Mouse (Mus musculus): ENCODE data around the gene Olfr1423. TPM values are rescaled to one million over a fixed set of nuclear protein-coding genes. Genes with fewer than 3 reads are reported as not detected.
"Not testable (repeated sequence)": the region's sequence is repeated elsewhere in the genome, so short reads cannot be mapped to it uniquely, and the experiment has no call there.

Olfr1423 gene
- total RNA-seq, 4 experiments from 2014 or later: not detected

DNA sequence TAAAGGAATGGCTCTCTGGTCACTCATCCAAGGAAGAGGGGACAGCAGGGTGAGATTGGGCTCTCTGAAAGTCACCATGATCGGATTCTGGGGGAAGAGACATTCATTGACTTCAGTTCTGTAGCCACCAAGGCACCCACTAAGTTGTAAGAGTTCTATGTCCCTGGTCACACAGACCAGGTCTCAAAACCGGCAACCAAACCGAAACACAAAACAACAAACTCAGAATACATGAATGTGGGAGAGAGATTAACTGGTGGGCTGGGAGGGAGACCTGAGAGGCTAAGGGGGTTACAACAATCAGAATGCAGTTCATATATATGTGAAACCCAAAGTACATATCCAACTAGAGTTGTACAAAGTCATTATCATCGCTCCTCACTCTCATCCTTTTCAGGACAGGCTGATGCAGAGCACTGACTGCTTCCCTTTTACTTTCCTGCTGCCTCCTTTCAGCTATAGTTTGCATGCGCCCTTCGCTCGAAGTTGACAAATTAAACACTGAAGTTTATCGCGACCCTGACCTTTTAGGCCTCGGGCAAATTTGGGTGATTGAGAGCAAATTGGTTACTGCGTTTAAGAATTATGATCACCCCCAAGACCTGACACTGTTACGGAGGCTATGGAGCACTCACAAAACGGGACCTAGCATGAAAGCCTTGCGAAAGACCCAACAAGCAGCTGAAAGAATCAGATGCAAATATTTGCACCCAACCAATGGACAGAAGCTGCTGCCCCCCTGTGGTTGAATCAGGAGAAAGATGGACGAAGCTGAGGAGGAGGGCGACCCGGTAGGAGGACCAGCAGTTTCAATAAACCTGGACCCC is 33.8 kb downstream of the Olfr1423 start:
- DNase-seq (ENCODE audit: low spot score): peak; percentile 46

DNA sequence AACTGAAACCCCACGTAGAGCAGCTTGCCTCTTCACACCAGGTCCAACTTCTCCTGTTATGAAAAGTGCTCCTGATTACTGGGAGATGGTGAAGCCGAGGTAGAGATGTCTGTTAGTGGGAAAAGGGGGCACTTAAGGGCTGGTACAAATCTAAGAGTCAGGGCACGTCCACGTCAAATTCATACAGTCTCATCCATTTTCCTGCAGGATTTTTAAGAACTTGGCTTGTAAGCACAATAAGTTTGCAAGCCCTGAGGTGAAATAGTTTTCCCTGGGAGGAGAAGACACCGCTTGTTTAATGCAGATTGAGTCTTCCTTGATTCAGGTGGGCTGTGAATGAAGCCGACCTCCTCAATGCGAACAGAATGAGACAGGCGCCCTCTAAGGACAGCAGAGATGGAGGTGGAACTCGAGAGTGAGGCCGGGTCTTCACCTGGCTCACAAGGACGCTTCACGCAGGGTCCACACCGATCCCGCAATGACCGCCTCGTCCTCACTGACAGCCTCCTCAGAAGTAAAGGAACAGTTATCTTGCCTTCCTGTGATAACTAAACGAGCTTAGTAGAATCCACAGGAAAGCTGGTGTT is 34.7 kb downstream of the Olfr1423 start:
- DNase-seq (ENCODE audit: low spot score): no peak

DNA sequence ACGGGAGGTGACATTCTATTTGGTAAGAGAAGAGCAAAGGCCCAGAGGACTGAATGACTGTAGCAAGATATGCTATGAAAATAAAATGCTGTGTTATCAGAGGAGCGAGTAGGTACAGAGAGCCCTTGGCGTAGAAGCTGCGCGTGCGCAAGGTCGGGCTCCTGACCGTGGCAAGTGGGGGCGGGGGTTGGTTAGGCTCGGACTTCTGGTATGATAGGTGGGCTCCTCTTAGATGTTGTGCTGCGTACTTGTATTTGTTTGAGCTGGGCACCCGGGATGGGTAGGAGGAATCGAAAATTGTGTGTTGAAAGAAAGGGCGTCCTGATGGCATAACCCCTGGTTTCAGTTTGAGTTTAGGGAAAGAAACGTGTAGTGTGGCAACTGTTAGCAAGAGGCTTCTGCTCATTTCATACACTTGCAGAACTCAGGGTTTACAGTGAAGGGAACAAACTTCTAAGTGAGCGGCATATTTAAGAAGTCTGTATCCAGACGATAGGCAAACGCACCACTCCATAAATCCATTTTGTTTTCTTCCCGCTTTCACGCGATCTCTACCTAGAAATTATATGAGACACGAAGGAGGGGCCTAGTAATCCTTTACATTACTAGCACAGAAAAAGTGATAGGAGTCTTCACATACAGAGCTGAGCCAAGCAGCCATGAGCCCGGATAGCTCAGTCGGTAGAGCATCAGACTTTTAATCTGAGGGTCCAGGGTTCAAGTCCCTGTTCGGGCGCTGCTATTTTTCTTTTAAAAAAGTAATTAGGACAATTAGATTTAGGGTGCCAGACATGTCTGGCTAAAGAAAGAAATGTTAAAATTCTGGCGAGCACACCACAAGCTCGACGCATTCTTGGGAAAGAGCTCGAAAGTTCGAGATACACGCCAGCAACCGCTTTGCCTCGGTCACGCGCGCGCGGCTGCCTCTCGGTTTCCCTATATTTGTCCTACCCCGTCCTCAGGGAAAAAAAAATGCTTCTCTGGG is 35.4 kb downstream of the Olfr1423 start:
- peak; percentile 91 for DNase-seq (ENCODE audit: low spot score)

DNA sequence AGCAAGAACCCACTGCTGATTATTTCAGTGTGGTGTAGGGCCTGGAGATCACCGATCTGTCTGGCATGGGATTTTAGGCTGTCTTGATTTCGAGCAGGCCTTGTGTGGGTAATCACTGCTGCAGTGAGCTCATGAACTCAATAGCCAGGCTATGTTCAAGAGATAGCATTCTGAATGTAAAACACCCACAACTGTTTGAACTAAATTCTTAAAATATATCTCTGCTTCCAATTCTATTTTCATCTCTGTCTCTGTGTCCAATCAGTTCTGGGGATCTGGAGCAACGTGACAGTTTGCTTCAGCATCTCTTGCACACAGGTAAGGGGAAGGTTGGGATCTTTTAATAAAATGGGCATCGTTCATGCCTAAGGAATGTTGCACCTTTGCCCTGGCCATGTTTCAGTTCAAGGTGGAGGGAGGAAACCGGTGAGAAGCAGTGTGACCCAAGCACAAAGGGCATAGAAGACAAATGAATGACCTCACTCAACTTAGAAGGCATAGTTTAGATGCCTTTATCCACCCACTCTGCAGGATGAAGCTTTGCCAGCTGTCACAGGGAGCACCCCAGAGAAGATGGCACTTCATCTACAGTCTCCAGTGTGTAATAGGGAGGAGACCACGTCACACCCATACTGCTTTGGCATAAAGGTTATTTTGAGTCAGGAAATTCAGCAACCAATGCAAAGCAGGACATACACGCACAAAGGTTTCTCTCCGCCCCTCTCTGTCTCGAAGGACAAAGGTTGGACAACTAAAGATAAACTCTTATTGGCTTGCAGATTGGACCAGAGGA is 36.7 kb downstream of the Olfr1423 start:
- DNase-seq (ENCODE audit: low spot score): no peak

DNA sequence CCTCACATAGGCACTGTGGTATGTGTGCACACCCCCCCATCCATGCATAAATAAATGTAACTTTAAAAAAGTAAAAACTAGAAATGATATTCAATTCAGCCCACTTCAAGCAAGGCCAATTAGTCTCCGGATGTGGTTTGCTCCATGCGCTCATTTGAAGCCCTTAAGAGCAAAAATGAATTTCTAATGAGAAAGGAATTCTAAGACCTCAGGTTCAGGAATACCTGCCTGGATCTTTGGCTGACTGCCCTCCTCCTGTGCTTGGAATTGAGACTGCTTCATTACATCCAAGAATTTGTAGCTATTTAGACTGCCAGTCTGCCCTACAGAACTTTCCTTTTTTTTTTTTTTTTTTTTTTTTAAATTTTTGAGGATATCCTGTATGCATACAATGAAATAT is 37.5 kb downstream of the Olfr1423 start:
- no peak for DNase-seq (ENCODE audit: low spot score)

DNA sequence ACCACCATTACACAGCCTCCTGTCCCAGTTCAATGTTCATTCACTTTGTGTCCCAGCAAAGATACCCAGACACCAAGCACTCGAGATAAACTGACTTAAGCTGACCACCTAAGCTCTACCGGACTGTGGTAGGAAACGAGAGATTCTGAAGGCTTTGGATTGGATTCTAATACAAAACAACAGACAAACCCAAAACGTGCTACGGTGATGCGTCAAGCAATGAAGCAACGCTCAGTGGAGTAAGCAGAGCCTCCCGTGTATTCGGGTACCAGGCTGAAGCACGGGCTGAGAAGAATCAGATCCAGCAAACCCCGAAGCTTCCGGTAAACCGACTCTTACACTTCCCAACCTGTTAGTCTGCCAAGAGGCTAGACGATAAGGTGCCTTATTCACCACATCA is 38.3 kb downstream of the Olfr1423 start:
- DNase-seq (ENCODE audit: low spot score): no peak

DNA sequence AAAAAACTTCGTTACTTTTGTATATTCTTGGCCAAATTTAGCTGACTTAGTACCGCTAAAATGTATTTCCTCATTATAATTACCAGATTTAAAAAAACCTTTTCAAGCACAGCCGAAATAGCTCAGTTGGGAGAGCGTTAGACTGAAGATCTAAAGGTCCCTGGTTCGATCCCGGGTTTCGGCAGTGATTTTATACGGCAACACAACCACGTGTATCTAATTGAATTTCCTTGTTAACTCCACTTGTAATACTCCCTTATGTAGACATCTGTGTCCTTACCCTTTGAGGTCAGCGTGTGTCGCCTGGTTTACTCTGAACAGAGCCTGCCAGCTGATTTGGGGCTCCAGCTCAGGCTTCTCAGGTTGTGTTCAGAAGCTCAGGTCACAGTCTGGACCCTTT is 39.0 kb downstream of the Olfr1423 start:
- peak; percentile 81 for DNase-seq (ENCODE audit: low spot score)

DNA sequence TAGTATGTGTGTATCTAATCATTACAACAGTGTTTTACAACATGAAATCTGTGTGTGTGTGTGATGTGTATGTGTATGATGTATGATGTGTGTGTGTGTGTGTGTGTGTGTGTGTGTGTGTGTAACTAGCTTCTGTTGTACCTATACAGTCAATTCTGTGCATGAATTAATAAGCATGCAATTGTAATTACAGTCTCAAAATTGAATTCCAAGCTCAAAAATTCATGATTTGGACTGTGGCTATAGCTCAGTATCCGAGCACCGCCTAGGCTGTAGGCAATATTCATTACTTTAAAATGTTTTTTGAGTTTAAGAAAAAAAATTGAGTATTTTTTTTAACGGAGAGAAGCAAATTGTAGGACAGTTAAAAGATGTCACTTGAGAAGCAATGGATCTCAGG is 39.4 kb downstream of the Olfr1423 start:
- no peak for DNase-seq (ENCODE audit: low spot score)

DNA sequence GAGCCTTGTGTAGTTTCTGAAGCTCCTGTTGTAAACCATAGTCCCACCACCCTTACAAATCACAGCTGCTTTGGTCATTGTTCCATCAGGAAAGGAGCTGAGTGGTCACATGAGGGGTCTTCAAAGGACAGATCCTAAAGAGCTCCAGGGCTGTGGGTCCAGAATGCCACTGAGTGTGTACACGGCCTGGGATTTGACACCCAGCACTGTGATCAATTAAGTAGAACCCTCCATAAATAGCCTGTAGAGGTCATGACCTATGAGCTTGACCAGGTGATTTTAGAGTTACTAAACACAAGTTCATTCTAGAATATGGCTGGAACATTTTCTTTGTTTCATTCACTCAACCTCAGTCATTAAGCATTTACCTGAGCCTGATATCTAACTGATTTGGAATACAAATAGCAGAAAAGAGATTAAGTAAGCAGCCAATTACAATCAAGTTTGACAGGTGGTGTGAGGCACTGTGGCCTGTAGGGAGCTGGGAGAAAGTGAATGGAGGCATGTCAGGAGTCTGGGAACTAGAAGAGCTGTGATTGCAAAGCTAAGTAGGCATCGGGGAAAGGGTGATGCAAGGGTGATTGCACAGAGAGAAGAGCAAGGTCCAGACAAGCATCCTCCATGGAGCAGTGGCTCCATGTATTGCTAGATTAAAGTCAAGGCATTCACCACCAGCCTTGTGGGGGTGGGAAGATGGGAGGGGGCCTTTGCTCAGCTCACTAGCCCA is 45.2 kb downstream of the Olfr1423 start:
- DNase-seq (ENCODE audit: low spot score): no peak

DNA sequence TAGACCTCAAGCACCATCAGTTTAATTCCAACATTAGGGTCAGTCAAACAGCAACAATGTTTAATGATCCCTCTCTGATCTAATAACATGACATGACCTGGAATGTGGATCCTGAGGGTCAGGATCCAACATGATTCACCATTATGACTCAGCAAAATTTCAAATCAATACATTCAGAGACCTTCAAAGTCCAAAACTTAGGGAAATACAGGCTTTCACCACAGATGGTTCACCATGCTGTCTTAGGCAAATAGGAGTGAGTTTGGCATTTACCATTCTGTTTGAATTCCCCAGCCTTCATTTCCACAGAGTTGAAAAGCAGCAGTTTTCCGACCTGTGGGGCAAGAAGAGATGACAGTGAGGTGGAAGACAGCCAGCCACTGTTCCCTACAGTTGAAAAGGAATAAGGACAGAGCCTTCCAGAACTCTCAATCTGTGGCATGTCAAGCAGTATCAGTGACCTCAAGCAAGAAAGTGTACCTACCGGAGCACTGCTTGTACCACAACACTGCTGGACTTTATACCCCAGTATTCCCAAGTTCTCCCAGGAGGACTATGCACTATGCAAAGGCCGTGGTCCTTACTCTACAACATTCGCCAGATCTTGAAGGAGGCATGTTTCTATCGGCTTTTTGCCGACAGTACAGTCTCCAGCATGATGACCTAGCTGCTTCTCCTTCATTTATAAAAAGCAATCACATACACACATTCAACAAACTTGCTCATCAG is 46.2 kb downstream of the Olfr1423 start:
- no peak for DNase-seq (ENCODE audit: low spot score)

DNA sequence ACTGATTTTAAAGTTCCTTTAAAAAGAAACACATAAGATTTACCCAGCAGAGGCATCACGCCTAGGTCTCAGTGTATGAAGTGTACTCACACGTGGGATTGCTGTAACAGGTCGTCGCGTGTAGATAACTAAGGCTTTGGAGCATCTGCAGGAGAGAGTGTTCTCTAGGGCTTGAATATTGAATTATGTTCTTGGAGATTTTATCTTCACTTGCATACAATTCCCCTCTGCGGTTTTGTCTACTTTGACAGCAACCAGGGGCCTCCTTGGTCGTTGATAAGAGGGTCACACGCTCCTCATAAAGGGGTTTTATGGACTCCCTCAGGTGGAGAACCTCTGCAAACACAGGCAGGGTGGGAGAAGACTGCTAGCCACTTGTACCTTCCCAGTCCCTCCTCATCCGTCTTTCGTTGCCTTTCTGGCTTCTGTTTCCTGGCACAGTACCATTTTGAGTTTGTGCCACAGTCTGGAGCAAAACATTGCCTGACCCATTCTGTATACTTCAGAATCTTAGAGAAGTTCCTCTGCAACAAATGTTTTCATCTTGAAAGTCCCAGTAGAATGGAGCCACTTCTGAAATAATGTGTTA is 48.6 kb downstream of the Olfr1423 start:
- DNase-seq (ENCODE audit: low spot score): no peak

DNA sequence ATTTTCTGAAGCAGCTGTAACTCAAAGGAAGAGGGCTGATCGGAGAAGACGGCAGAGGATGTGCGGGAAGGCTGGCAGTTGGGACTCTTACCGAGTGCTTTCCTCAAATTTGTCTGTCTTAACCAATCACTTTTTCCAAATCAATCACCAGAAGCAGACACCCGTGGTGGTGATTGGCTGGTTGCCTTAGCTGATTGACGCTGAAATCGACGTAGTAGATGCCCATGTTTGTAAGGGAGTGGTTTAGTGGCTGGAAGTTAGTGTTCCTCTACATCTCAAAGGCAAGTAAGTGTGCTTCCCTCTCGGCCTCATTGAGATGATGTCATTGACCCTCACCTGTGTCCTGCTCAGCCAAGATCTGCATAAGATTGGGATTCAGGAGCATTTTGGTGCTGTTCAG is 49.1 kb downstream of the Olfr1423 start:
- no peak for DNase-seq (ENCODE audit: low spot score)

DNA sequence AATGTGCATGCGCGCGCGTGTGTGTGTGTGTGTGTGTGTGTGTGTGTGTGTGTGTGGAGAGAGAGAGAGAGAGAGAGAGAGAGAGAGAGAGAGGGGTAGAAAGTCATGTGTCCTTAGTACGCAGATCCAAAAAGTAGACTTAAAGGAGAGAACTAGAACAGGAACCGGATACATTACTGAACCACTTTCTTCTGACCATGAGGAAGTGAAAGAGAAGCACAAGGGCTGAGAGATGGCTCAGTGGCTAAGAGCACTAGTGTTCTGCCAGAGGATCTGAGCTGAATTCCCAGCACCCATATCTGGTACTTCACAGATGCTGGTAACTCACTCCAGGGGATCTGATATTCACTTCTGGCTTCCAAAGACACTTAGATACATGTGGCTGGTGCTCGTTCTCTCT is 51.8 kb downstream of the Olfr1423 start:
- DNase-seq (ENCODE audit: low spot score): no peak

DNA sequence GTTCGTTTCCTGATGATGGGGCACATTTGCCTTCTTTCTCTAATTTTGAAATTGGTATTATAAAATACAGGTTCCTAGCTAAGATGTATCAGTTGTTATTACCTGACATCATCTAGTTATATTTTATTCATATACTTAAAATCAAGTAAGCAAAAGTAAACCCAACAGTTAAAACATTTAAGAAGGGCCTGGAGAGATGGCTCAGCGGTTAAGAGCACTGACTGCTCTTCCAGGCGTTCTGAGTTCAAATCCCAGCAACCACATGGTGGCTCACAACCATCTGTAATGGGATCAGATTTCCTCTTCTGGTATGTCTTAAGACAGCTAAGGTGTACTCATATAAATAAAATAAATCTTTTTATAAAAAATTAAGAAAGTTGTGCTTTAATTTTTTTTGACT is 53.3 kb downstream of the Olfr1423 start:
- no peak for DNase-seq (ENCODE audit: low spot score)

DNA sequence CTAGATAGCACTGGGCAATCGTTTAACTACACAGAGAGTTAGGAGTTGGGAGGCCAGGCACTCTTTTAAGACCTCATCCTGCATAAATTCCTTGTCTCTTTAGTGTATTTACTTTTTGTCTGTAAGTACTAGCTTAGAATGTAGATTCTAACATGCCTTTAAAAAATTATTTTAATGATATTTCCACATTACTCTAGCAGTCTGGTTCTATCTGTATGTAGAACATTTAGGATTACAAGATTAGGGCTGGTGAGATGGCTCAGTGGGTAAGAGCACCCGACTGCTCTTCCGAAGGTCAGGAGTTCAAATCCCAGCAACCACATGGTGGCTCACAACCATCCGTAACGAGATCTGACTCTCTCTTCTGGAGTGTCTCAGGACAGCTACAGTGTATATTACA is 56.5 kb downstream of the Olfr1423 start:
- not testable (repeated sequence) for DNase-seq (ENCODE audit: low spot score)

Data from heart, adult 8-10 months (tissue).